Mouse (Mus musculus) brain, embryonic 14.5 days (tissue): ENCODE measurements around the gene Ssc4d. TPM values are rescaled to one million over a fixed set of nuclear protein-coding genes. Genes with fewer than 3 reads are reported as not detected.

Experiments
- DNase-seq: peaks from one replicate; pipeline ENCODE4 v3.0.0-alpha.2; 2011; ENCODE audit warnings: low read depth
- CTCF ChIP-seq: fragments of 200-500 bp; IDR thresholded peaks from 2 replicates; pipeline ENCODE4 v1.5.1; 2012; ENCODE audit warnings: inconsistent platforms, mild to moderate bottlenecking, moderate library complexity, borderline replicate concordance; ENCODE audit not compliant: insufficient read depth, insufficient read length; ENCODE audit errors: extremely low read depth
- POLR2A ChIP-seq: fragments of 200-500 bp; IDR thresholded peaks from 2 replicates; pipeline ENCODE4 v1.6.1; 2012; ENCODE audit warnings: mild to moderate bottlenecking, inconsistent platforms, borderline replicate concordance; ENCODE audit not compliant: poor library complexity, insufficient read depth, insufficient read length, severe bottlenecking; ENCODE audit errors: extremely low read depth
- polyA plus RNA-seq: library from polyadenylated mRNA; depleted of rRNA; stranded (reverse); fragments of >200 nt; gene quantifications from 2 replicates; pipeline ENCODE4 v1.2.3, GENCODE M21; 2012; rRNA removed

Ssc4d gene
- 2.1 and 5.1 TPM in 2 replicates for polyA plus RNA-seq

- no peak for TF ChIP-seq CTCF
- TF ChIP-seq POLR2A: no peak
- no peak for DNase-seq
These were observed at the start of gene Ssc4d for GRCm38 (mm10) chr5:135974365-135974764. Gene Ssc4d (minus strand): TSS chr5:135974531.

- TF ChIP-seq CTCF (no peak), POLR2A (no peak)
- no peak for DNase-seq
These were observed 45.6 kb upstream of the Ssc4d start for GRCm38 (mm10) chr5:136019907-136020306.

DNA sequence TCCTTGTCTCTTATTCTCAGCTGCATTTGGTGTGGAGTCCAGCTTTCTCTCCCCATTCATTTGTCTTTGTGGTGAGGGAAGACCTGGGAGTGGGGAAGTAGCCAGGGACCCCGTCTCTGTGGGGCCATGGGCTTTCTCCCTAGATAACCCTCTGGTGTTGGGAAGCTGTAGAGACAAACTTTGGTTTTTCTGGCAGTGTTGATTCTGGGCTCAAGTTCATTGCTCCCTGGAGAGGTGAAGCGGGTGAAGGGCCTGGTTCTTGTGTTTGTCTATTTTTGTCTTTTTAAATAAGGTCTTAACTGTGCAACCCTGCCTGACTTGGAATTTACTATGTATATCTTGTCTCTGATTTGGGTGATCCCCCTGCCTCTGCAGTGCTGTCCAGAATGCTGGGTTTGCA lies 44.4 kb upstream of the Ssc4d start:
- no peak for DNase-seq
- TF ChIP-seq POLR2A: no peak
- no peak for TF ChIP-seq CTCF

GRCm38 (mm10) chr5:136017262-136017661 lies 42.9 kb upstream of the Ssc4d start:
- peak; percentile 58 for DNase-seq
- TF ChIP-seq CTCF (no peak), POLR2A (no peak)

DNA sequence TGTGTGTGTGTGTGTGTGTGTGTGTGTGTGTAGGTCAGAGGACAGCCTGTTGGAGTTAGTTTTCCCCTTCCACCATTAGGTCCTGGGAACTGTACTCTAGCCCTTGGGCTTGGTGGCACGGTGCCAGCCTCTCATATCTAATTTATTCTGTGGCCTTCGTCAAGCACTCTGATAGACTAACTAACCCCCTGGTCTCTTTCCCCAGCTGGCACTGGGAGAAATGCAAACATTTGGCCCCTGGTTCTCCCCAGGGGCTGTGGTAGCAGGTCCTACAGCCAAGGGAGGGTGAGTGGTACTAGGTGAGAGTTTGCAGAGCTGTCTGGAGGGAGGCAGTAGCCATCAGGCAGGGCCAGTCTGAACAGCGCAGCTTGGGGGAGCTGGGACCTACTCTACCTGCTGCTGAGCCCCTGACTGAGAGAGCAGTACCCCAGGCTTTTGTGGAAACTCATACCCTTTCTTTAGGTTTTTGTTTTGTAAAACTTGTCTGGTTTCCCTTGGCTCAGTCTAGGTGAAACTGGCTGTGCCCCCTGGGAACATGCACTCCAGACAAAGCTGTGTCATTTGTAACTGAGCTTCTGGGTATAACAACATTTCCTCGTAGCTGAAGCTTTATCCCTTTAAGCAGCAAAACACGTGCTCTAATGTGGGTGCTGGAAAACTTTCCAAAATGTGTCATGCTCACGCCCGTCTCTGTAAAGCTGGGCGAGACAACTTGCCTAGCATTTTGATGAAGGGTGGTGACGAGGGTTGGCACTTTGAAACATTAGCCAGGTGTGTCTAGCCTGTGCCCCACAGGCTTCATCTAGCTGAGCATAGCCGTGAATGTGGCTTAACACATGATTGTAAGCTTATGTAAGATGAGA lies 41.9 kb upstream of the Ssc4d start:
- TF ChIP-seq CTCF (no peak), POLR2A (no peak)
- DNase-seq: peak; percentile 62

DNA sequence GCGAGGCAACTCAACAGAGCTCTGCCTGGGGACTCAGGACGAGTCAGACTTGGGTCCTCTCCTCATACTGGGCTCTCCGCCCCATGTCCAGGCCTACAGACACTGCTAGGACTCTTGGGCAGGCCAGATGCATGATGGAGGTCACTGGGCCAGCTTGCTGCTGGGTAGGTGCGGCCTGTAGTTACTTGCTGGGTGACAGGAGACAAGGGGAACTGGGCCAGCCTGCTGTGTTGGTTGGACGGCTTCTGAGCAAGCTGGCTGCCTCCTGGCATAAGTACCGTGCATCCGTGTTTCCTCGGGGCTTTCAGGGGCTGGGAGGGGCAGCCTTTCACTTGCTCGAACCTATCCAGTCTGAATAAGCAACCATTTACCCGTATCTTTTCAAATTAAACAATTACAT lies 41.3 kb upstream of the Ssc4d start:
- TF ChIP-seq POLR2A: no peak
- TF ChIP-seq CTCF: no peak
- peak; percentile 45 for DNase-seq

DNA sequence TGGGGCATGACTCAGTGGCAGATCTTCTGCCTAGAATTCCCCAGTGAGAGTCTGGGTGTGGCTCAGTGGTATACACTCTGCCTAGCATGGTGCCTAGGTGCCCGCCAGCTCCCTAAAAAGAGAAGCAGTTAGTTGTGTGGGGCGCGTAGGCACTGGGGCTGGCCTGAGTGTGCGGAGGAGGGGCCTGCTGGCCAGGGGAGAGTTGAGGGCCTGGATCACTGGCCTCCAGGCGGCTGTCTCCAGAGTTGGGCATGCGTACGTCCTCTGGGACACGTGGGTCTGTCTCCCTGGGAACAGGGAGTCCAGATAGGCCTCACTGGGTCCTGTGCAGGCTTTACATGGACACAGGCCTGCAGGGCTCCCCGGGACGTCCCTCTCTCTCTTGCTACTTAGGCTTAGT lies 40.5 kb upstream of the Ssc4d start:
- DNase-seq: no peak
- no peak for TF ChIP-seq POLR2A
- no peak for TF ChIP-seq CTCF

DNA sequence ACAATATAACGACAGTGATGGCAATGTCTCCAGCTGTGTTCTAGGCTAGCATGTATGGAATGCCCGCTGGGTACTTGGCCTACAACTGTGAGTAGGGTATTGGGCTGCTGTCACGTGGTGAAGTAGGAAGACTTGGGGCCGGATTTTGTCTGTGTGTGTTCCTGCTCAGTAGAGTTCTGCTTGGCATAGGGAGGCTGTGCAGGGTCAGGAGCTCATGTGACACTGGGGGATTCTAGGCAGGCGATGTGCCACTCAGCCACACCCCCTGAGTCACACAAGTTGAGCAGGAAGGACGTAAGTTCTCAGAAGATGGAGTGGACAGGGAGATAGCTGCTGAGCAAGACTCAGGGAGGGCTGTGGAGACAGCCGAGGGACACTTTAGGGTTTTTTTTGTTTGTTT lies 33.4 kb upstream of the Ssc4d start:
- no peak for TF ChIP-seq CTCF
- no peak for TF ChIP-seq POLR2A
- DNase-seq: no peak

DNA sequence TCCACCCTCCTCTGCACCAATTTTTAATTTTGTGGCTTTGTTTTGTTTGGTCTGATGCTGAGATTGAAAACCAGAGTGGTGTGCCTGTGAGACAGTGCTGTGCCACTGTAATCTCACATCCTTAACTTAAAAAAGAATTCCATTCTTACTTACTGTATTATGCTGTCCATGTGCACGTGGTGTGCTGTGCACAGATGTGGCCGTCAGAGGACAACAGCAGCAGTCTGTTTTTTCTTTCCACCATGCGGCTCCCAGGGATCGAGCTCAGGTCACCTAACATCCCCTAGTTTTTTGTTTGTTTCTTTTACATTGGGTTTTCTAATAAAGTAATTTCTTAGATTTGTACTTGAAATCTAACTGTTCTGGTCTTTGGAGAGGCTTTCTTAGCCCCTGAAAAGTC lies 30.2 kb upstream of the Ssc4d start:
- no peak for TF ChIP-seq CTCF
- TF ChIP-seq POLR2A: no peak
- DNase-seq: no peak

DNA sequence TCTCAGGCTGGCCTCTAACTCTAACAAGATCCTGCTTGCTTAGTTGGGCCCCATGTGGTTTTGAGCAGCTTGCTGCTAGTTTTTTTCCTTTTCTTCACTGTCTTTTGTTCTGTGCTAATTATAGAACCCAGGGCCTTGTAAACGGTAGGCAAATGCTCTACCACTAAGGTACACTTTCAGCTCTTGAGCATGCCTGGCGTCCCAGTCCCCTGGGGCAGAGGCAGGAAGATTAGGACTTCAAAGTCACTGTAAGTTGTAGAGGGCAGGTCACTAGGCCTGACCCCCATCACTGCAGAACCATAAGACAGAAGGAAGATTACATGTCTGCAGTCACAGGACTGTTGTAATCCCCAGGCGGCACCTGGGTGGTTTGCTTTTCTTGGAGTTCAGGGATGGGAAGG lies 28.4 kb upstream of the Ssc4d start:
- TF ChIP-seq CTCF (no peak), POLR2A (no peak)
- DNase-seq: peak; percentile 7

DNA sequence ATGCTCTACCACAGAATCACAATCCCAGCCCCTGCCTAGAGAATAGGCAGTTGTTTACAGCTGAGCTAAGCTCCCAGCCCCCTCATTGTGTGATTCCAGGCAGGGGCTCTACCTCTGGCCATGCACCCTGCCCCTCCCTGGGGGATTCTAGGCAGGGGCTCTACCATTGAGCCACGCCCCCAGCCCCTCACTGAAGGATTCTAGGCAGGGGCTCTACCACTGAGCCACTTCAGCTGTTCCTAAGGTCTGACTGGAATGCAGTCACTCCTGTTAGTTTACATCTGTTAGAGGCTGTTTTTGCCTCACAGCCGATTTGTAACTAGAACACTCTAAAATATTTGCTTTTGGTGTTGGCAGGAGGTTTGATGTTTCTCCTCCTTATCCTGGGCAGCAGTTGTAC lies 28.0 kb upstream of the Ssc4d start:
- TF ChIP-seq CTCF (no peak), POLR2A (no peak)
- no peak for DNase-seq

GRCm38 (mm10) chr5:136001222-136001621 lies 26.9 kb upstream of the Ssc4d start:
- TF ChIP-seq CTCF: no peak
- no peak for TF ChIP-seq POLR2A
- no peak for DNase-seq

DNA sequence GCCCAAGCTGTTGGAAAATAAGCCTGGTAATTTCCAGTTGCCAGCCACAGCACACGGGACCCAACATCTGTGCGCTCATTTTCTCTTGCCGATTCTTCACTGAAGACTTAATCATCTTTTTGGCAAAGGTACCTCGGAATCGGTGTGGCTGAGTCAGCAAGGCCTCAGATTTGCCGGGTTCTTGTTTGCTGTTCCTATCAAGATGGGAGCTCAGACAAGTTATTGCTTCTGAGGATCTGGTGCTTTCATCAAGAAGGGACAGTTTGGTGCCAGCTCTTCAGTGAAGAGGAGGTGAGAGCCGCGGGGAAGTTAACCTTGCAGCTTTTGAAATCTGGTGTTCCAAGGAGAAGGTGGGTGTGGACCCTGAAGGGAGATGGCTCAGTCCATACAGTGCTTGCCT lies 21.8 kb upstream of the Ssc4d start:
- DNase-seq: no peak
- no peak for TF ChIP-seq POLR2A
- TF ChIP-seq CTCF: no peak
